Mouse (Mus musculus) intestine, embryonic 14.5 days (tissue): ENCODE results near the gene Dmrta2. TPM values are rescaled to one million over a fixed set of nuclear protein-coding genes. Genes with fewer than 3 reads are reported as not detected.
A peak's percentile ranks its signal among the peaks of the same experiment; 100 is the strongest.

Source experiments
- ATAC-seq: fragments of 200-750 bp; cut with Nextera tagmentation; replicated peaks from 2 replicates; pipeline ENCODE4 v1.8.0; 2017; ENCODE audit warnings: low read depth, moderate number of reproducible peaks, moderate TSS enrichment, moderate library complexity; ENCODE audit not compliant: low FRiP score, low TSS enrichment
- DNase-seq: peaks from one replicate; pipeline ENCODE4 v3.0.0-alpha.2; 2018; ENCODE audit warnings: low spot score
- H3K27ac ChIP-seq: fragments of 300-500 bp; sonication (generic); 2 replicates; pipeline ENCODE4 v1.5.1; 2014; ENCODE audit warnings: low read depth, mild to moderate bottlenecking, control low read depth
- H3K27me3 ChIP-seq: fragments of 300-500 bp; sonication (generic); replicated peaks from 2 replicates; pipeline ENCODE4 v1.6.1; 2014; ENCODE audit warnings: low read length, control low read depth; ENCODE audit not compliant: control insufficient read depth, insufficient read depth
- H3K36me3 ChIP-seq: fragments of 300-500 bp; sonication (generic); 2 replicates; pipeline ENCODE4 v1.6.1; 2014; ENCODE audit warnings: low read length, control low read depth; ENCODE audit not compliant: control insufficient read depth, insufficient read depth
- H3K4me1 ChIP-seq: fragments of 300-500 bp; sonication (generic); replicated peaks from 2 replicates; pipeline ENCODE4 v1.6.1; 2014; ENCODE audit warnings: low read length, control low read depth, mixed read lengths; ENCODE audit not compliant: control insufficient read depth, insufficient read depth
- H3K4me2 ChIP-seq: fragments of 300-500 bp; sonication (generic); 2 replicates; pipeline ENCODE4 v1.6.1; 2014; ENCODE audit warnings: low read length
- H3K4me3 ChIP-seq: fragments of 300-500 bp; sonication (generic); 2 replicates; pipeline ENCODE4 v1.5.1; 2014; ENCODE audit warnings: low read depth, low read length, control low read depth, mixed read lengths
- H3K9ac ChIP-seq: fragments of 300-500 bp; sonication (generic); 2 replicates; pipeline ENCODE4 v1.6.1; 2014; ENCODE audit warnings: mild to moderate bottlenecking, low read length
- H3K9me3 ChIP-seq: fragments of 300-500 bp; sonication (generic); 2 replicates; pipeline ENCODE4 v1.6.1; 2016; ENCODE audit warnings: low read length, control low read depth; ENCODE audit not compliant: control insufficient read depth
- WGBS: fragments of 180-500 bp; shearing (Covaris S2); extraction: QIAGEN DNeasy Blood & Tissue Kit; methylation state at CpG from one replicate; pipeline ENCODE4 v1.1.7; 2014; 5-methylcytosine and 5-hydroxymethylcytosine counted together
- polyA plus RNA-seq: library from polyadenylated mRNA; unstranded; fragments of >200 nt; fragmentation: Nextera tagmentation; extraction: Ambion mirVana; gene quantifications from 2 replicates; pipeline ENCODE4 v1.2.1, GENCODE M21; 2014

Gene Dmrta2
- polyA plus RNA-seq, 1 experiment from 2014 or later: 0.05 TPM

GRCm38 (mm10) chr4:110028461-110029188 is 50.8 kb downstream of the Dmrta2 start:
- no peak overlapping the region for H3K4me3 ChIP-seq
- no peak overlapping the region for H3K9ac ChIP-seq
- H3K36me3 ChIP-seq: no peaks in the 10 kb centered on the region
- no peaks in the 10 kb centered on the region for H3K4me1 ChIP-seq
- no peak overlapping the region for H3K4me2 ChIP-seq
- DNase-seq (peak; percentile 51), ATAC-seq (no peak)
- H3K27ac ChIP-seq: no peak overlapping the region
- H3K27me3 ChIP-seq: no peaks in the 10 kb centered on the region
- H3K9me3 ChIP-seq: no peaks in the 10 kb centered on the region
- 56% methylated on average over 6 of the region's 6 CpGs for WGBS

DNA sequence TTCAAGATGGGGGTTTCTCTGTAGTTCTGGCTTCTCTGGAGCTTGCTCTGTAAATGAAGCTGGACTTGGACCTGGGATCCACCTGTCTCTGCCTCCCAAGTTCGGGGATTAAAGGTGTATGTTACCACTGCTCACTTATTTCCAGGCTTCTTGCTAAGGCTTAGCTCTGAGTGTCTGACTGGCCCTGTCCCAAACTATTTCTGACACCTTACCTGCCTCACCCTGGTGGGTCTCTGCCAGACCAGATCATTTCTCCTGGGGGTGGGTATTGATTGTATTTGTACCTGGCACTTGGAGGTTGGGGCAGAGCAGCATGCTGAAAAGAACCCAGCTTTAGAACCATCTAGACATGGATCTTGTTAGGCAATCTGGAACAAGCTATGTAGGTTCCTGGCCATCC is 51.6 kb downstream of the Dmrta2 start:
- Histone ChIP-seq H3K27ac (no peak overlapping the region), H3K9ac (no peak overlapping the region), H3K4me2 (no peak overlapping the region), H3K9me3 (no peaks in the 10 kb centered on the region), H3K36me3 (no peaks in the 10 kb centered on the region), H3K27me3 (no peaks in the 10 kb centered on the region), H3K4me1 (no peaks in the 10 kb centered on the region), H3K4me3 (no peak overlapping the region)
- peak; percentile 43 for DNase-seq
- 83% methylated on average over 1 of the region's 1 CpGs for WGBS
- no peak for ATAC-seq
